Mouse (Mus musculus) lung, adult 2 months (tissue): ENCODE data around the gene Itgam.

Source experiments
- CTCF ChIP-seq: fragments of 200-500 bp; IDR thresholded peaks from 2 replicates; pipeline ENCODE4 v1.5.1; 2011; ENCODE audit warnings: mild to moderate bottlenecking, low read length, control low read depth; ENCODE audit not compliant: insufficient read depth
- POLR2A ChIP-seq: fragments of 200-500 bp; IDR thresholded peaks from 2 replicates; pipeline ENCODE4 v1.6.1; 2011; ENCODE audit warnings: low read depth, mild to moderate bottlenecking, control low read depth, low read length, borderline replicate concordance; ENCODE audit errors: extremely low read depth

DNA sequence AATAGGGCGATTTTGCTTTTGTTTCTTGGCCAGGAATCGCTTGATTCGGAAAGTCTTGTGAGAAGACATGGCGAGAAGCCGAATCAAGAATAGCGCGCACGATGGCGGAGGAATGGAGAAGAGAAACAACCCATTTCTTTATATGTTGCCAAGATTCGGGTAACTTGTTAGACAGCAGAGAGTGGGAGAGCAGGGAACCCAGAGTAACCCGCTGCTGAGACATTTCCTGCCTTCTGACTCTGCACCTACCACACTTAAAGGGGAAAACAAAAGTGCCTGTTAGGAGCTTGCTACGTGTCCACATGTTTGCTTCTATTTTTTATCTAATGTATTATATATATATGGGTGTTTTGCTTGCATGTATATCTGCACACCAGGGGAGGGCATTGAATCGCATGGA lies 49.3 kb upstream of the Itgam start:
- TF ChIP-seq CTCF = no peak
- TF ChIP-seq POLR2A = no peak
